Mouse (Mus musculus) heart, adult 9 months (tissue): Measurements from ENCODE around the gene Zfp948.

ENCODE experiments used
- DNase-seq, 2 experiments: peaks; one replicate each; pipeline ENCODE4 v3.0.0; 2022; ENCODE audit warnings: low spot score in 2 of 2

The Zfp948 gene

DNA sequence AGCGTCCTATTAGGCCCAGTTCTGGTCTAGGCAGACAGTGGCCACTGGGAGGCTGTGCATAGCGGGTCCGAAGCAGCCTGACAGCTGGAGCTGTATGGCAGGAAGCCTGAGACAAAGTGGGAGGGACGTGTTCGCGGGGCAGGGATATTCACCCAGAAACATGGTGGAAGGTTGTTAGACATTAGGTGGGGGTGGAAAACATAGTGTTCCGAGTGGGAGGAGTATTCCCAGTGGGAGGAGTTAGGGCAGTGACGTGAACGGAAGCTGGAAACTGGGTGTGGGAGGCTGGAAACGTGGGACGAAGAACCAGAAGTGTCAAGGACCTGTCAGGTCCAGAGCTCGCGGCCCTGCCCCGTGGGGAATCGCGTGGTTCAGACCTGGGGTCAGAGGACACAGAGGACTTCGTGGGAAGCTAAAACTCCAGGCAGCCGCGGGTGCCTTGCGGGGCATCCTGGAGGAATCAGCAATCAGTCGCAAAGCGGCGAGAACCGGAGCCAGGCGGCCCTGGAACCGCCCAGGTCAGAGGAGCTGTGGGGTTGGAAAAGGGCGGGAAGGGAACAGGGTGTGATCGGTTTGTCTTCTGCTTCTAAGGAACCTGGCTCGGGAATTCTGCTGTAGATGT, at the start of gene Zfp948:
Gene Zfp948 (plus strand): TSS at position 281 of the 622 bp plus-strand sequence.
- peak; percentile 88 to 89 for DNase-seq

- no peak for DNase-seq
Measured at GRCm38 (mm10) chr17:21517130-21517671, 49.6 kb upstream of the Zfp948 start.

- no peak for DNase-seq
Measured at GRCm38 (mm10) chr17:21526270-21526669, 40.5 kb upstream of the Zfp948 start.

- no peak for DNase-seq
Measured at GRCm38 (mm10) chr17:21530645-21531330, 36.0 kb upstream of the Zfp948 start.

DNA sequence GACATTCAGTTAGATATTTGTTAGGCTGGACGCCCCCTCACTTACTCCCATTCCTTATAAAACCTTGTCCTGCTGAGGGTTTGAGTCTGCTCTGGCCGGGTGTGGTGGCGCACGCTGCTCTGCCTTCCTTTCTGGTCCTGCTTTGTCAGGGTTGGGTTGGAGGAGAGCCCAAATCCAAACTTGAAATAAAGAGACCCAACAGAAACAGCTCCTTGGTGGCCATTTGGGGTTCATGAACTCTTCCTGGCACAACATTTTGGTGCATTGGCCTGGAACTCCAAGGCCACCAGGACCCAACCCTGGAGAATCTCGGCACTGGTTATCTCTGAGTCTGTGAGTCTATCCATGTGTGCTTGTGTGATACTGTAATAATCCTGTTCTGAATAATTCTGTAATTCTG, 35.2 kb upstream of the Zfp948 start:
- DNase-seq, result peak in 1 of 2 experiments; percentile 40

- DNase-seq, result peak; percentile 83 to 88
Measured at GRCm38 (mm10) chr17:21532101-21532951, 34.5 kb upstream of the Zfp948 start.

- no peak for DNase-seq
Measured at GRCm38 (mm10) chr17:21533961-21534360, 32.8 kb upstream of the Zfp948 start.

GRCm38 (mm10) chr17:21534460-21535095, 32.2 kb upstream of the Zfp948 start:
- peak; percentile 84 to 87 for DNase-seq

DNA sequence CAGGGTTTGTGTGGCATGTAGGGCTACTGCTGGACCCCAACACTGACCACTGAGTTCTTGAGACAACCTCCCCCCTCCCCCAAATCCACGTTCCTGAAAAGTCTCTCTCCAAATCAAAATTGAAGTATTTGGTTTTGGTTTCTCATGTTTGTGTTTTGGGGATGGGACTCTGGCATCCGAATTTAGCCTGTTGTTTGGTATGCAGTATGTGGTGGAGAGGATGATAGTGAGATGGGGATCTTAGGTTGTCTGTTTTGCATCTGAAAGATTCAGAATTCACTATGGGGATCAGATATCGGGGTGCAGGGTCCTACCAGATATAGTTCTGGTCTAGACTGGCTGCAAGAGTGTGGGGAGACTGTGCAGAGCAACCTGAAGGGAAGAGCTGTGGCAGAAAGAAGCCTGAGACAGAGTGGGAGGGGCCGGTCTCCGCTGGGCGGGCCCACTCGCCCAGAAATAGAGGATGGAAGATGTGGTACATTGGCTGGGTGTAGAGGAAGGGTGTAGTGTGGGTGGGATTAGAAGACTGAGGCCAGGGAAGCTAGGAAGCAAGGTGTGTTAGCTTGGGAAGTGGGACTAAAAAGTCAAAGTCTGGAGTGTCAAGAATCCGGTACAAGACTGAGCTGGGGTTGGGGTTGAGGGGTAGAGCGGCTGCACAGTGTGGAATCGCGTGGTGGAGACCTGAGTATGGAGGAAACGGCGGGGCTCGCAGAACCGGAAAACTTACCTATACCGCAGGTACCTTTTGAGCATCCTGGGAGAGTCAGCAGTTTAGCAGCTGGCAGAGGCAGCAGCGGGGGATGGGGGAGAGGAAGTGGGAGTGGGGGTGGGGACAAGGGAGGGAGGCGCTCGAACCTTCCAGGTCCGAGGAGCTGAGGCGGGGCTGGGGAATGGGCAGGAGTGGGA, 31.5 kb upstream of the Zfp948 start, which contains the start of gene Zfp52:
Gene Zfp52 (plus strand): TSS at position 444 of the 906 bp plus-strand sequence.
- peak; percentile 70 to 73 for DNase-seq

DNA sequence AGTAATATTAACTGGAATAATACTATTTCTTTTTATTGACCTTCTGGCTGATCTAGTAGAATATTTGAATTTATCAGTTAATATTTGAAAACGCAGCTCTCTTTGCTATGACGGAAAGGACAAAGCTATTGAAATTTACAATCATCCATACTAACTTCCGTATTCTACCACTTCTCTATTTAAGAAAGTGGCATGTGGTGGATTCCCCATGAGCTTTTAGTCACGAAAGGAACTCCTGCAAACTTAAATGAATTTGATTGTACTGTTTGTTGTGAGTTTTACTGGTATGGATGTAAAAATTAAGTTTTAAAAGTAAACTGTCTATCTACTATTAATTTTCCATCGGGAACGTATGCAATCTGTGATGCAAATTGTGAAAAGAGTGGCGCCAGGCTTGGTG, 30.7 kb upstream of the Zfp948 start:
- DNase-seq, result no peak

GRCm38 (mm10) chr17:21536676-21537075, 30.1 kb upstream of the Zfp948 start:
- DNase-seq, result no peak

- DNase-seq, result no peak
Measured at GRCm38 (mm10) chr17:21557831-21558230, 9.0 kb upstream of the Zfp948 start.

DNA sequence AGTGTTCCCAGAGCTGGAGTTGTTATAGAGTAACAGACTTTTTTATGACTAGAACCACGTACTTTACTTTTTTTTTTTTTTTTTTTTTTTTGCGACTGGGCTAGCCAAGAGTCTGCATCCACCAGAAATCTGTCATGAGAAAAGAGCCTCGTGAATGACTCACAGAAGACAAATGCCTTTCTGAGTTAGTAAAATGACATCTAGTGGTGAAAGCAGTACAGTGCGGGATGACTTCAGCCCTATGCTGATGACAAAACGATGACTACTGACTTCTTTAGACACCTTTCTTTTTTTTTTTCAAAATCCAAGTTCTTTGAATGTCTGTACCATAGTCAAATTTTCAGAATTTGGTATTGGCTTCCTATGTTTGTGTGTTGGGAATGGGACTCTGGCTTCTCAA, 588 bp upstream of the Zfp948 start:
- DNase-seq, result peak; percentile 58 to 69

DNA sequence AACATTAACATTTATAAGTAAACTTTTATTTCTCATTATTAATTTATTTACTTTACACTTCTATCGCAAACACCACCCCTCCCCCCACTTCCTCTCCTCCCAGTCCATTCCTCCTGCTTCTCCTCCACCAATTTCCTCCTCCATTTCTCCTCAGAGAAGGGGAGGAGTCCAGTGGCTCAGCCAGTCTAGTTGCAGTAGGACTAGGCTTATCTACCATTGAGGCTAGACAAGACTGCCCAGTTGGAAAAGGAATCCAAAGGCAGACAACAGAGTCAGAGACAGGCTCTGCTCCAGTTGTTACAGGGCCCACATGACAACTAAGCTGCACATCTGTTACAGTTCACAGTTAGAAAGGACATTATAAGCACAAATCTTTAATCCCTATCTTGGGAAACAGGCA, 888 bp downstream of the Zfp948 start:
- DNase-seq, result peak; percentile 7 to 29

DNA sequence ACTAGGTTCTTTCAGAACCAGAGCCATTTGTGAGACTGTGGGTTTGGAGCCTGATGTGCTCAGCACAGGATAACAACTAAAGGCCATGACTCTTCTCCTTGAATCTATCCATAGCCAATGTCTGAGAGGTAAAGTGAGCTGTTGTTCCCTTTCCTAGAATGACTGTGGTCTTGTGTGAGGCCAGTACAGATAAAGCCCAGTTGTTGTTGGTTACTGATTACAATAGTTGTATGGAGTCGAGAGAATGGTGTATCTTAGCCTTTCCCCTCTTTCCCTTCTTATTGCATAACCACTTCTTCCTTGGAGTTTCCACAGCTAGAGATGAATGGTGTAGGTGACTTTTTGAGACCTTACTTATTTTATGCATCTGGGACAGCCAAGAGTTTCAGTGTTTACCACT, 12.3 kb downstream of the Zfp948 start:
- no peak for DNase-seq

DNA sequence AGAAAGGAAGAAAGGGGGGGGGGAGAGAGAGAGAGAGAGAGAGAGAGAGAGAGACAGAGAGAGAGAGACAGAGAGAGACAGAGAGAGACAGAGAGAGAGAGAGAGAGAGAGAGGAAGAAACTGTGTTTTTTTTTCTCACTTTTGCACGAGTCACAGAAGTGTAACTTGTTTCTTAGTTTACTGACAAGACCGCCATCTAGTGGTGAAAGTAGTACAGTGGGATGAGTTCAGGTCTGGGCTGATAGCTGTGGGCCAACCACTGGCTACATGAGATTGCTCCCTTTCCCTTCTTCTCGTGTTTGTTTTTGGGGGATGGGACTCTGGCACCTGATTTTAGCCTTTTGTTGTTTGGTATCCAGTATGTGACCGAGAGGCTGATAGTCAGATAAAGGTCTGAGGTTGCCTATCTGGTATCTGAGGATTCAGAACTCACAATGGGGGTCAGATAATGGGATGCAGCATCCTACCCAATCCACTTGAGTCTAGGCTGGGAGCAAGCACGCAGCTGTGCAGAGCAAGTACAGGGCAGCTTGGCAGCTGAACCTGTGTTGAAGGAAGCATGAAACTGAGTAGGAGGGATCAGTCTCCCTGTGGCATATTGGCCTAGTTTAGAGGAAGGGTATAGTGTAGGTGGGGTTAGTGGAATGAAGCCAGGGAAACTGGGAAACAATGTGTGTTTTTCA, 12.8 kb downstream of the Zfp948 start:
- DNase-seq, result peak; percentile 27 to 39

- DNase-seq, result no peak
Measured at GRCm38 (mm10) chr17:21585521-21585920, 18.7 kb downstream of the Zfp948 start.

DNA sequence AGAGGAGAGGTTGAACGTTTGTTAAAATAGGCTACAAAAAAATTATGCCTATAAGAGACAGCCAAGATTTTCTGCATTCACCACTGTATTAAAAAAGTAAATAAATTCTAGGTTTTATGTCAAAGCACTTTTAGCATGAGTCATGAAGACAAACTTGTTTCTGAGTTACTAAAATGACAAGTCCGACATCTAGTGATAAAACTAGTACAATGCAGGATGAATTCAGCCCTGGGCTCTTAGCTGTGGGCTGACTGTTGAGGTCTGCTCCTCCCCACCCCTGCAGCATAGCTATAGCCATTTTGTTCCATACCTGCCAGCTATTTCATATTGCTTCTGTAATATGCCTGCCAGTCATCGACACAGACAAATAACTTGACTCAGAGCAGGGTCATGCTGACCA, 49.5 kb downstream of the Zfp948 start:
- no peak for DNase-seq

- no peak for DNase-seq
Measured at GRCm38 (mm10) chr17:21617352-21617751, 50.5 kb downstream of the Zfp948 start.

DNA sequence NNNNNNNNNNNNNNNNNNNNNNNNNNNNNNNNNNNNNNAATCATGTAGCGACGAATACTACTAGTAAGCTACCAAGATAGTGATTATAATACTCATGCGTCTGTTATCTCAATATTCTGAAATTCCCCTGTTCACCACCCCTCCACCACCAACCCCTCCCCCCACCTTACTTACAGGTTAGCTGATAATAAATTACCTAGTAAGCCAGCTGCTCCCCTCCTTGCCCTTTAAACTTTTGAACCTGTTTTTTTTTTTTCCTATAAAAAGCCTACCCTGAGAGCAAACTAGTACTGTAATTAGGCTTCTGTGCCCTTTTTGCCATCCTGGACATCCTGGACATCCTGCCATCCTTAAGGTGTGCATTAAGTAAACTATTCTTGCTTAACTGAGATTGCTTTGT, 56.8 kb downstream of the Zfp948 start:
- DNase-seq, result no peak
